Mouse (Mus musculus): Measurements from ENCODE around the gene Fam57b. TPM values are rescaled to one million over a fixed set of nuclear protein-coding genes. Genes with fewer than 3 reads are reported as not detected.

Gene Fam57b
- polyA plus RNA-seq, 1 experiment = not detected

- Histone ChIP-seq H3K4me1 (ENCODE audit: control insufficient read depth, insufficient read depth, low read length) (peaks cover 7% of the 10 kb centered on the region), H3K27ac (ENCODE audit: control insufficient read depth, insufficient read depth, low read depth, low read length, poor library complexity) (no peak overlapping the region), H3K4me3 (replicated peaks; ENCODE audit: control insufficient read depth, low read depth, low read length) (peak overlapping the region; percentile 25)
- WGBS = 6% methylated on average over 21 of the region's 21 CpGs
- TF ChIP-seq CTCF (IDR thresholded peaks at IDR 0.05; ENCODE audit: control insufficient read depth, insufficient read depth, low read length) (peak; percentile 91), POLR2A (IDR thresholded peaks at IDR 0.05; ENCODE audit: borderline replicate concordance, control insufficient read depth, low read depth, low read length) (peak; percentile 27; the same call in 1 of the 2 replicates)
Observed at GRCm38 (mm10) chr7:126779983-126780970, 17.2 kb upstream of the Fam57b start.

GRCm38 (mm10) chr7:126780971-126781635 lies 16.4 kb upstream of the Fam57b start, which contains the start of gene Tbx6:
TSS of gene Tbx6 (plus strand) at chr7:126781483.
- Histone ChIP-seq H3K27ac (ENCODE audit: control insufficient read depth, insufficient read depth, low read depth, low read length, poor library complexity) (no peak within 1 kb of the TSS), H3K4me1 (ENCODE audit: control insufficient read depth, insufficient read depth, low read length) (peaks cover 5% of the 10 kb centered on the region), H3K4me3 (replicated peaks; ENCODE audit: control insufficient read depth, low read depth, low read length) (peak within 1 kb of the TSS; percentile 25)
- 31% methylated on average over 22 of the region's 22 CpGs for WGBS
- TF ChIP-seq POLR2A (IDR thresholded peaks at IDR 0.05; ENCODE audit: borderline replicate concordance, control insufficient read depth, low read depth, low read length) (no peak), CTCF (IDR thresholded peaks at IDR 0.05; ENCODE audit: control insufficient read depth, insufficient read depth, low read length) (no peak)

- Histone ChIP-seq H3K4me1 (ENCODE audit: control insufficient read depth, insufficient read depth, low read length) (peaks cover 5% of the 10 kb centered on the region), H3K27ac (ENCODE audit: control insufficient read depth, insufficient read depth, low read depth, low read length, poor library complexity) (no peak overlapping the region)
Observed at GRCm38 (mm10) chr7:126781661-126782370, 15.7 kb upstream of the Fam57b start.

GRCm38 (mm10) chr7:126782693-126783092 lies 14.8 kb upstream of the Fam57b start:
- Histone ChIP-seq H3K4me3 (replicated peaks; ENCODE audit: control insufficient read depth, low read depth, low read length) (no peak overlapping the region), H3K27ac (ENCODE audit: control insufficient read depth, insufficient read depth, low read depth, low read length, poor library complexity) (no peak overlapping the region), H3K4me1 (ENCODE audit: control insufficient read depth, insufficient read depth, low read length) (peaks cover 5% of the 10 kb centered on the region)
- TF ChIP-seq POLR2A (IDR thresholded peaks at IDR 0.05; ENCODE audit: borderline replicate concordance, control insufficient read depth, low read depth, low read length) = no peak
- no peak for TF ChIP-seq CTCF (IDR thresholded peaks at IDR 0.05; ENCODE audit: control insufficient read depth, insufficient read depth, low read length)
- 82% methylated on average over 13 of the region's 13 CpGs for WGBS

More at GRCm38 (mm10) chr7:126781661-126782370, 15.7 kb upstream of the Fam57b start:
- H3K4me3 ChIP-seq (replicated peaks; ENCODE audit: control insufficient read depth, low read depth, low read length) = no peak overlapping the region
- 82% methylated on average over 11 of the region's 11 CpGs for WGBS
- no peak for TF ChIP-seq CTCF (IDR thresholded peaks at IDR 0.05; ENCODE audit: control insufficient read depth, insufficient read depth, low read length)
- no peak for TF ChIP-seq POLR2A (IDR thresholded peaks at IDR 0.05; ENCODE audit: borderline replicate concordance, control insufficient read depth, low read depth, low read length)

- Histone ChIP-seq H3K4me1 (ENCODE audit: control insufficient read depth, insufficient read depth, low read length) (peaks cover 2% of the 10 kb centered on the region; the same call in 1 of the 2 replicates), H3K27ac (ENCODE audit: control insufficient read depth, insufficient read depth, low read depth, low read length, poor library complexity) (no peak overlapping the region), H3K4me3 (replicated peaks; ENCODE audit: control insufficient read depth, low read depth, low read length) (no peak overlapping the region)
- 80% methylated on average over 7 of the region's 7 CpGs for WGBS
- TF ChIP-seq CTCF (IDR thresholded peaks at IDR 0.05; ENCODE audit: control insufficient read depth, insufficient read depth, low read length) (no peak), POLR2A (IDR thresholded peaks at IDR 0.05; ENCODE audit: borderline replicate concordance, control insufficient read depth, low read depth, low read length) (no peak)
Observed at GRCm38 (mm10) chr7:126784469-126784868, 13.0 kb upstream of the Fam57b start.

- no peak for TF ChIP-seq POLR2A (IDR thresholded peaks at IDR 0.05; ENCODE audit: borderline replicate concordance, control insufficient read depth, low read depth, low read length)
- no peak for TF ChIP-seq CTCF (IDR thresholded peaks at IDR 0.05; ENCODE audit: control insufficient read depth, insufficient read depth, low read length)
- Histone ChIP-seq H3K27ac (ENCODE audit: control insufficient read depth, insufficient read depth, low read depth, low read length, poor library complexity) (no peak overlapping the region), H3K4me1 (ENCODE audit: control insufficient read depth, insufficient read depth, low read length) (peaks cover 2% of the 10 kb centered on the region; the same call in 1 of the 2 replicates), H3K4me3 (replicated peaks; ENCODE audit: control insufficient read depth, low read depth, low read length) (no peak overlapping the region)
- WGBS = 87% methylated on average over 4 of the region's 4 CpGs
Observed at GRCm38 (mm10) chr7:126785056-126785455, 12.4 kb upstream of the Fam57b start.

GRCm38 (mm10) chr7:126786142-126786541 lies 11.3 kb upstream of the Fam57b start:
- Histone ChIP-seq H3K4me3 (replicated peaks; ENCODE audit: control insufficient read depth, low read depth, low read length) (no peak overlapping the region), H3K4me1 (ENCODE audit: control insufficient read depth, insufficient read depth, low read length) (peaks cover 1% of the 10 kb centered on the region; the same call in 1 of the 2 replicates), H3K27ac (ENCODE audit: control insufficient read depth, insufficient read depth, low read depth, low read length, poor library complexity) (no peak overlapping the region)
- 81% methylated on average over 14 of the region's 14 CpGs for WGBS
- TF ChIP-seq POLR2A (IDR thresholded peaks at IDR 0.05; ENCODE audit: borderline replicate concordance, control insufficient read depth, low read depth, low read length) (no peak), CTCF (IDR thresholded peaks at IDR 0.05; ENCODE audit: control insufficient read depth, insufficient read depth, low read length) (no peak)
